Mouse (Mus musculus): Measurements from ENCODE around the gene Proz. TPM values are rescaled to one million over a fixed set of nuclear protein-coding genes. Genes with fewer than 3 reads are reported as not detected.

Gene Proz
- not detected for total RNA-seq (2023)

DNA sequence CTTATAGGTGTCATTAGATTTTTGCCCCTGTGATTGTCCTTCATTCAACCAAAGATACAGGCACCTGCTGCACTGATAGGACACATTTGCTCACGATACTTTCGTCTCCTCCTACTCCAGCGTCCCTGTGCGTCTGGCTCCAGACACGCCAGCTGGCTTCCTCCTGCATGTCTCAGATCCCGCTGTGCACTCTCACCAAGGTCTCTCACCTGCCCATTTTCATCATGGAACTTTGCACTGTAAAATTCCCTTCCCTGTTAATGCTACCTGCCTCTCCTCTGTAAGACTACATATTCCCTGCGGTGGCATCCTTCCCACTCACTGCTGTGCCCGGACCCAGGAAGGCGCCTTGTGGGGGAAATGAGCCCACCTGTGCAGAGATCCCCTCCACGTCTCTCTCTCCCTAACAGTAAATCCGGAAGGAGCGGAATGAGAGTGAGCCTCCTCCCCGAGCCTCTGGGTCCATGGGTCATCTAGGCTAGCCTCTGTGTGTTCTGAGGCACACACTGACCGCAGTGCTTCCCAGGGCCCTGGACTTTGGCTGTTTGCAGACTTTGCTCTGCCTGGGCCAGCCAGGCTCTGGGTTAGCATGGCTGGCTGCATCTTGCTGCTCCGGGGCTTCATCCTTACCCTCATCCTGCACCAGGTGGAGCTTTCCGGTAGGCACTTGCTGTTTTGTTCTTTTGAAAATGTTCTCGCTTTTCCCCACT is at the start of gene Proz:
Gene Proz, plus strand, starts transcription at position 474 of the 710 bp plus-strand sequence.

DNA sequence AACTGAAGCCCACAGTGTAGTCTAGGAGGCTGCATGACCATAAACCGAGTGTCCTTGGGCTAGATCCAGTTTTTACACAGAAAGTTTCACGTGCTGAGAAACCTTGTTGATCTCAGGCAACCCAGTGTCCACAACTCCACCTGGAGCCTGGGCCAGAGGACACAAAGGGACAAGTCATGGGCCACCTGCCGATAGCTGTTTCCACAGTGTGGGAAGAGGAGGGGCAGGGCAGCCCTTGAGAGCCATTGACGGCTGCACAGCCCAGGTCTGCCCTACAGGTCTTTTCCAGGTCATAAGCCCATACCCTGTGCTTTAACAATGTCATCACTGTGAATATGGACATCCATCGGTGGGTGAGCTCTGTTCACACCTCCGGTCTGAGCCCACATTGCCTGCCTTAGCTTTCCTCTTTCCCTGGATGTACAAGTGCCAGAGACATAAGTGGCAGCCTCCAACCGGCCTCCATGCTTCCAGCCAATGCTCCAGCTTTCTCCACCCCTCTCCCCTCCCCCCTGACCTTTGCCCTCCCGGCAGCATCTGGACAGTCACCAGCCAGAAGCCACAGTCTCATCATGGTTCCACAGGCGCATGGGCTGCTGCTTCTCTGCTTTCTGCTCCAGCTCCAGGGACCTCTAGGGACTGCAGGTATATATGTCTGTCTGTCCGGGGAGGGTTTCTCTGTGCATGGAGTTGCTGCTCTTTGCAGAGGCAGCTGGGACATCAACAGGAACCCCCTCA is 35.1 kb upstream of the Proz start, which contains the start of gene F7:
Gene F7, plus strand, starts transcription at position 548 of the 738 bp plus-strand sequence.

DNA sequence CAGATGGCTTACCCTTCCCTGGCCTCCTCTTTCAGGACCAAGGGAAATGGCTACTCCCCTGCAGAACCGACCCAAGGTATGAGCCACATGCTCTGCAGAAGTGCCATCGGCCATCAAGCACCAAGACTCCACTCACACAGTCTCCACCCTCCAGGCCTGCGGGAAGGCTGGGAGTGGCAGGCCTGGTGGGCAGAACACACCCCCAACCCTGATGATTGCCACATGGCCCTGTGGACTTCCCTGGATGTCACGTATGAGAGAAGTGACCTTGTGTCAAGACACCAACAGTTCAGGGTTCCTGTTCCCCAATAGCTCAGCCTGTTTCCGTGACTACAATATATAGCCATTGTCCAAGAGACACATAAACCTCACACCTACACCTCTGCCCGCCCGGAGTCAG is 23.7 kb upstream of the Proz start, which contains the start of gene F10:
Gene F10, plus strand, starts transcription at position 294 of the 400 bp plus-strand sequence.

DNA sequence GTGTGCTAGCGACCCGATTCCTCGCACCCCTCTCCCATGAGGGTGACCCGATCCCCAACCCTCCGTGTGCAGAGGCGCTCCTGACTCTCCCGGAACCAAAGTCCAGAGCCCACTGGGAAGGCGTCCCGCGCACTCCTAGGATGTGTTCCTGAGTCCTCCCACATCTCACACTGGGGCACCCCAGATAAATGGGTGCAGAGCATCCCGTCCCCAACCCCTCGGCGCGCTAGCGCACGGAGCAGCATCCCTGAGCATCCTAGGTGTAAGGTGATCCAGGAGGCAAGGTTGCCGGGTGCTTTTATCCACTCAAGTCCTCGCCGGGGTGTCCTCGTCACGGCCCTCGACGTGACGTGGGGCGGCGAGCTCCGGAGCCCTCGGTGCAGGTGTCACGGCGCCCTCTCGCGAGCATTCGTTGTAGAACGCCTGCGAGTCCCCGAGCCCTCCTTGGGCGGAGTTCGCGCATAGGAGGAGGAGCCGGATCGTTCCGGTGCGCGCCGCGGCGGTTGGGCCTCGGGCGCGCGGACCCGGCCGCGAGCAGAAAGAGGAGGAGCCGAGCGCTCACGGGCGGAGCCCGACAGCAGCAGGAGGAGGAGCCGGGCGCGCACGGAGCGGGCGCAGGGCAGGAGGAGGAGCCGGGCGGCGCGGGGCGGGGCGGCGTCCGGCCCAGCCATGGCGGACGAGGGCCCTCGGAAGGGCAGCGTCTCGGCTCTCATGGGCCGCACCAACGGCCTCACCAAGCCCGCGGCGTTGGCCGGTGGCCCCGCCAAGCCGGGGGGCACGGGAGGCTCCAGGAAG is 44.6 kb downstream of the Proz start, which contains the start of the genes Pcid2 and Cul4a:
Gene Pcid2, minus strand, starts transcription at position 373 of the 795 bp plus-strand sequence.
Gene Cul4a, plus strand, starts transcription at position 535 of the 795 bp plus-strand sequence.

Other genes starting within 250 kb of the Proz start
- 0.82 TPM for gene Mcf2l, start 187.1 kb upstream of the Proz start, total RNA-seq (2023)
- gene F7, start 34.9 kb upstream of the Proz start, total RNA-seq (2023), result not detected
- gene F10, start 23.6 kb upstream of the Proz start, total RNA-seq (2023), result not detected
- 39.7 TPM for gene Pcid2, start 44.5 kb downstream of the Proz start, total RNA-seq (2023)
- gene Cul4a, start 44.7 kb downstream of the Proz start, total RNA-seq (2023), result 32.2 TPM
- gene Lamp1, start 98.2 kb downstream of the Proz start, total RNA-seq (2023), result 96.8 TPM
- not detected for gene Grtp1, start 139.7 kb downstream of the Proz start, total RNA-seq (2023)
- gene Adprhl1, start 193.2 kb downstream of the Proz start, total RNA-seq (2023), result not detected
- gene Dcun1d2, start 227.2 kb downstream of the Proz start, total RNA-seq (2023), result 11.8 TPM
- gene Tmco3, start 227.3 kb downstream of the Proz start, total RNA-seq (2023), result 12.0 TPM

Measured in CD4-positive naive resting alpha-beta T cell, adult 76 days (primary cell).